Mouse (Mus musculus) limb, embryonic 15.5 days (tissue): ENCODE results near the gene Nodal. TPM values are rescaled to one million over a fixed set of nuclear protein-coding genes. Genes with fewer than 3 reads are reported as not detected.
A peak's percentile ranks its signal among the peaks of the same experiment; 100 is the strongest.

ENCODE experiments used
- ATAC-seq: fragments of 200-750 bp; cut with Nextera tagmentation; 2 replicates; pipeline ENCODE4 v1.8.0; 2017; ENCODE audit warnings: low read depth, moderate TSS enrichment; ENCODE audit not compliant: insufficient number of reproducible peaks, low FRiP score, low TSS enrichment
- H3K27ac ChIP-seq: fragments of 300-500 bp; sonication (generic); 2 replicates; pipeline ENCODE4 v1.5.1; 2015; ENCODE audit warnings: moderate library complexity, mild to moderate bottlenecking, inconsistent platforms
- H3K27me3 ChIP-seq: fragments of 300-500 bp; sonication (generic); 2 replicates; pipeline ENCODE4 v1.6.1; 2015; ENCODE audit warnings: inconsistent platforms
- H3K36me3 ChIP-seq: fragments of 300-500 bp; sonication (generic); 2 replicates; pipeline ENCODE4 v1.6.1; 2015; ENCODE audit warnings: inconsistent platforms
- H3K4me1 ChIP-seq: fragments of 300-500 bp; sonication (generic); 2 replicates; pipeline ENCODE4 v1.6.1; 2015; ENCODE audit warnings: inconsistent platforms
- H3K4me2 ChIP-seq: fragments of 300-500 bp; sonication (generic); 2 replicates; pipeline ENCODE4 v1.6.1; 2015; ENCODE audit warnings: mild to moderate bottlenecking, inconsistent platforms
- H3K4me3 ChIP-seq: fragments of 300-500 bp; sonication (generic); 2 replicates; pipeline ENCODE4 v1.5.1; 2015; ENCODE audit warnings: mild to moderate bottlenecking, inconsistent platforms
- H3K9ac ChIP-seq: fragments of 300-500 bp; sonication (generic); 2 replicates; pipeline ENCODE4 v1.6.1; 2015; ENCODE audit warnings: inconsistent platforms
- H3K9me3 ChIP-seq: fragments of 300-500 bp; sonication (generic); 2 replicates; pipeline ENCODE4 v1.6.1; 2016; ENCODE audit warnings: inconsistent platforms
- WGBS: fragments of 180-500 bp; shearing (Covaris S2); methylation state at CpG from one replicate; pipeline ENCODE4 v1.1.7; 2015; 5-methylcytosine and 5-hydroxymethylcytosine counted together
- polyA plus RNA-seq: library from polyadenylated mRNA; unstranded; fragments of >200 nt; fragmentation: Nextera tagmentation; extraction: Ambion mirVana; gene quantifications from 2 replicates; pipeline ENCODE4 v1.2.1, GENCODE M21; 2015

The Nodal gene
- polyA plus RNA-seq, 1 experiment from 2014 or later = 0.13 TPM

DNA sequence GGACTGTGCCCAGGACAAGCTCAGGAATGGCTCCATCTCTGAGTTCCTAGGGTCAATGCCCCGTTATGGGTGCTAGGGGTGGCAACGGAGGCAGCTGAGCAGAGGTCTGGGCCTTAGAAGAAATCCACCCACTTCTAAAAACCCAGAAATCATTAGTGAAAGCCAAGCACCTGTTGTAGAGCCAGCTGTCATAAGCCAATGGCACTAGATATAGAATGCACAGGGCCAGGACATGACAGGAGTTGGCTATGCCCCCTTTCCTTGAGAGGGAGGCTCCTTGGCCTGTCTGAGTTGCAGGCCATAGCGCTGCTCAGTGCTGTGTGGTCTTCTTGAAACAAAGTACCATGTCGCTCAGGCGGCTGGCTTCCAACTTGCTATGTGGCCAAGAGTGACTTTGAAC lies 17.4 kb upstream of the Nodal start:
- Histone ChIP-seq H3K27ac (no peak overlapping the region), H3K4me1 (no peaks in the 10 kb centered on the region), H3K36me3 (no peaks in the 10 kb centered on the region), H3K4me2 (no peak overlapping the region), H3K9ac (no peak overlapping the region), H3K4me3 (no peak overlapping the region), H3K9me3 (no peaks in the 10 kb centered on the region), H3K27me3 (peaks cover 2% of the 10 kb centered on the region; the same call in 1 of the 2 replicates)
- ATAC-seq = no peak
- 83% methylated on average over 5 of the region's 5 CpGs for WGBS

DNA sequence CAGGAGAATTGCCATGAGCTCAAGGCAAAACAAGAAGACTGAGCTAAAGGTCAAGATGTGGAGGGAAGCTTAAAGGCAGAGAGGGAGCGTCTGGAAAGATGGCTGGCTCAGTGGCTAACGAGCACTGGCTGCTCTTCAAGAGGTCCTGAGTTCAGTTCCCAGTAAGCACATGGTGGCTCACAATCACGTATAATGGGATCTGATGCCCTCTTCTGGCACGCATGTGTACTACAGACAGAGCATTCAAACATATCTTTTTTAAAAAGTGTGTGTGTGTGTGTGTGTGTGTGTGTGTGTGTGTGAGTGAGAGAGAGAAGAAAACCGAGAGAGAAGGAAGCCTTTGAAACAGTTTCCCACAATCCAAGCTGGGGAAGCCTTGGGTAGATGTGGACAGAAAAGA lies 15.3 kb upstream of the Nodal start:
- H3K9ac ChIP-seq = no peak overlapping the region
- H3K4me1 ChIP-seq = no peaks in the 10 kb centered on the region
- H3K27ac ChIP-seq = no peak overlapping the region
- peaks cover 11% of the 10 kb centered on the region; the same call in 1 of the 2 replicates for H3K27me3 ChIP-seq
- no peaks in the 10 kb centered on the region for H3K36me3 ChIP-seq
- no peaks in the 10 kb centered on the region for H3K9me3 ChIP-seq
- ATAC-seq = no peak
- no peak overlapping the region for H3K4me3 ChIP-seq
- 73% methylated on average over 5 of the region's 5 CpGs for WGBS
- H3K4me2 ChIP-seq = no peak overlapping the region

DNA sequence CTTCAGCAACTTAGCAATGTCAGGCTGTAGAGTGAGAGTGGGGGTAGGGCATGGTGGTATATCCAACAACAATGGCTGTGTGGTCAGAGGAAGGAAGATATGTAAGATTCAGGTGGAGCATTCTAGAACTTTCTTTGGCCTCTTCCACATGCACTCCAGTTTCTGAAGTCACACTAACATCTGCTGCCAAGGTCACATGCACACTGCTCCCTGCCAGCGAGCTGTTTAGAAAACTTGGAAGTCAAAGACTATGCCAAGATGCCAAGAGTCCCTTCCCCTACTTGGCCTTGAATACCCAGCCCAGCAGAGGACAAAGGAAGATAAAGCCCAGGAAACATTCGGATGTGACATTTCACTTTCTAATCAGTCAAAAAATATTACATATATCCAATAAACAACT lies 14.9 kb upstream of the Nodal start:
- Histone ChIP-seq H3K4me1 (no peaks in the 10 kb centered on the region), H3K36me3 (no peaks in the 10 kb centered on the region), H3K9ac (no peak overlapping the region), H3K4me3 (no peak overlapping the region), H3K27me3 (peaks cover 11% of the 10 kb centered on the region; the same call in 1 of the 2 replicates), H3K9me3 (no peaks in the 10 kb centered on the region), H3K4me2 (no peak overlapping the region), H3K27ac (no peak overlapping the region)
- WGBS = 89% methylated on average over 2 of the region's 2 CpGs
- ATAC-seq = no peak

DNA sequence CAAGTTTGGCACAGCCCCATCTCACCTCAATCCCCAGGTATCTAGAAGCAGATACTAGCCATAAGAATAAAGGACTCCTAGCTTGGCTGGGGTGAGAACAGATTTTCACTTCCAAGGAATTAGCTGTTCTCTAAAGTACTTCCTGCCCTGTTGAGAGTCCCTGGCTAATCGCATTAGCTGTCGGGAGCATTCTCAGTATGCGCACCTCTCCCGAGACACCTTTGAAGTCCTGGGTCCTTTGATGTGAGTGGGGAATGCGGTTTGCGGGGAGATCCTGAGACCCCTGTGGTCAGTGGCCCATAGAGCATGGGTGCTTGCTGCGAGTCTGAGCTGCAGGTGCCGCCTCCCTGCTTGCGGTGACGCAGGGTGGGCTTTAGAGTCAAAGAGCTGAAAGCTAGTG lies 11.8 kb upstream of the Nodal start:
- H3K36me3 ChIP-seq = no peaks in the 10 kb centered on the region
- H3K4me3 ChIP-seq = no peak overlapping the region
- no peak overlapping the region for H3K27ac ChIP-seq
- no peak overlapping the region for H3K9ac ChIP-seq
- H3K4me1 ChIP-seq = no peaks in the 10 kb centered on the region
- ATAC-seq = no peak
- peaks cover 11% of the 10 kb centered on the region; the same call in 1 of the 2 replicates for H3K27me3 ChIP-seq
- no peaks in the 10 kb centered on the region for H3K9me3 ChIP-seq
- H3K4me2 ChIP-seq = no peak overlapping the region
- WGBS = 11% methylated on average over 10 of the region's 10 CpGs

DNA sequence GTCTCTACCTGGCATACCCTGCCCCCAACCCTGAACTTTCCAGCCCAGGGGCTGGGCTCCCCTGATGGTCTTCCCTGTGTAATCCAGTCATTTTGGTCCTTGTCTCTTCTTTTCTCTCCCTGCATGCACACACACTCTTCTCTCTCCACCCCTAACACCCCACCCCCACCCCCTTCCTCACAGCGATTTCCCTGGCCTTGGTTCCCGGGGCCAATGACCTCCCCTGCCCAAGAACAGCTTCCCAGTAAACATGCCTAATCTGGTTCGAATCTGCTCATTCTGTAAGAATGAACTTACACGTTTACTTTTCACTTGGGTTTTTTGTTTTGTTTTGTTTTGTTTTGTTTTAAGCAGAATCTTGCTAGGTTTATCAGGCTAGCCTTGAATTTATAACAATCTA lies 8.0 kb upstream of the Nodal start:
- H3K27me3 ChIP-seq = peaks cover 11% of the 10 kb centered on the region; the same call in 1 of the 2 replicates
- H3K9ac ChIP-seq = no peak overlapping the region
- no peaks in the 10 kb centered on the region for H3K9me3 ChIP-seq
- no peak overlapping the region for H3K4me3 ChIP-seq
- 14% methylated on average over 4 of the region's 4 CpGs for WGBS
- no peak overlapping the region for H3K27ac ChIP-seq
- H3K4me1 ChIP-seq = 0 out of 2 replicates have a peak, but pooled peaks cover 2% of the 10 kb centered on the region
- no peak for ATAC-seq
- no peak overlapping the region for H3K4me2 ChIP-seq
- no peaks in the 10 kb centered on the region for H3K36me3 ChIP-seq

DNA sequence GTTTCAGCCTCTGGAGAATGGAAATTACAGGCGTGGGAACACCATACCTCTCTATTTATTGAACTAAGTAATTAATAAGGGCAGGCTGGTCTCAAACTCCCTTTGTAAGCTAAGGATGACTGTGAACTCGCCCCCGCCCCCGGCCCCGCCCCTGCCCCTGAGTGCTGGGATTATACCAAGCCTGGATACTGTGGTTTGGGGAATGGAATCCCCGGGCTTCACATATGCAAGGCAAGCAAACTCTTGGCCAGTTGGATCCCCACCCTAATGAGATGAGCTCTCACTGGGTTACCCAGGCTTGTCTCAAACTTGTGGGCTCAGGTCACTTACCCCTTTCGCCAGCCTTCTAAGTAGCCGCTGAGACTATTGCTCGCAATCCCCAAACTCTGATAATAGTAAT lies 7.6 kb upstream of the Nodal start:
- 30% methylated on average over 9 of the region's 9 CpGs for WGBS
- Histone ChIP-seq H3K4me3 (no peak overlapping the region), H3K36me3 (no peaks in the 10 kb centered on the region), H3K4me1 (0 out of 2 replicates have a peak, but pooled peaks cover 2% of the 10 kb centered on the region), H3K27ac (no peak overlapping the region), H3K9ac (no peak overlapping the region), H3K27me3 (peaks cover 10% of the 10 kb centered on the region; the same call in 1 of the 2 replicates), H3K4me2 (no peak overlapping the region), H3K9me3 (no peaks in the 10 kb centered on the region)
- ATAC-seq = no peak

DNA sequence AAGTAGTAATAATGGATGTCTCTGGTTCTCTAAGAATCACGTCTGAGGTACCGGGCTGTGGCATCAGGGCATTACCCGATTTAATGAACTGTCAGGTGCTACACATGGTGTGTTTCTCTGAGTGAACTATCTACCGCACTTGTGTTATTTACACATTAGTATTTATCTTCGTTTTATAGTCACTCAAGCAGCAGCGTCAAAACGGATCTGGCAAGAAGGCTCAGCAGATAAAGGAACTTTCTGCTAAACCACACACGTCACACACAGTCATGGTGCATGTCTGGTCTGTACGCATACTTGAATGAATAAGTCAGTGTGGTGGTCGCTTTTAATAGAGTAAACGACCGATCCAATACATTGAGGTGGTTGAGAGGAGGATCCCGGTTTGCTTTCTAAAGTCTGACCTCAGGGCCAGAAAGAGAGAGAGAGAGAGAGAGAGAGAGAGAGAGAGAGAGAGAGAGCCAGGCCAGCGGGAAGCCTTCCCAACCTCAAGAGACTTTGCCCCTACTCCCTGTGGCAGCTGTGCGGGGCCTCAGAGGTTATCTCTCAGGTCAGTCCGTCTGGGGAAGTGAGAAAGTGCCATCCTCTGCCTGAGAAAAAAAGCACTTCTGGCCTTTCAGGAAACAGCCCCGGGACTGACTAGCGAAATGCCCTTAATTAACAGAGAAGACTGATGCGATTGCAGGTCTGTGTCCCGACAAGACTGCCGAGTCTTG lies 4.7 kb upstream of the Nodal start:
- Histone ChIP-seq H3K9ac (no peak overlapping the region), H3K9me3 (no peaks in the 10 kb centered on the region), H3K36me3 (no peaks in the 10 kb centered on the region), H3K4me3 (no peak overlapping the region), H3K4me2 (no peak overlapping the region), H3K4me1 (peaks cover 10% of the 10 kb centered on the region), H3K27ac (no peak overlapping the region), H3K27me3 (peaks cover 25% of the 10 kb centered on the region)
- 37% methylated on average over 21 of the region's 21 CpGs for WGBS
- ATAC-seq = no peak

DNA sequence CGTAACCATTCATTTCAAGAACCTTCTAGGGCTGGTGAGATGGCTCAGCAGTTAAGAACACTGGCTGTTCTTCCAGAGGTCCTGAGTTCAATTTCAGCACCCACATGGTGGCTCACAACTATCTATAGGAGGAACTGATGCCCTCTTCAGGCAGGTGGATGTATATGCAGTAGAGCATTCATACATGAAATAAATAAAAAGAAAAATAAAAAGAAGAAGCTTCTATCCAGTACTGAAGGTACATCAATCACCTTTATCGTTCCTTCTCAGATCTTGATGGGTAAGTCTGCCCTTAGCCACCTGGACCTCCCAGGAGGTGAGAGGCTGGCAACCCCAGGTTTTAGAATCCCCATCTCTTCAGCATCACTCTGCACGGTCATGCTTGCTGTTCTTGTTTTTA lies 2.5 kb upstream of the Nodal start:
- Histone ChIP-seq H3K27ac (no peak overlapping the region), H3K9ac (no peak overlapping the region), H3K27me3 (peaks cover 46% of the 10 kb centered on the region), H3K36me3 (no peaks in the 10 kb centered on the region), H3K4me2 (no peak overlapping the region), H3K9me3 (no peaks in the 10 kb centered on the region), H3K4me1 (peaks cover 21% of the 10 kb centered on the region), H3K4me3 (no peak overlapping the region)
- ATAC-seq = no peak
- WGBS = 52% methylated on average over 3 of the region's 3 CpGs

DNA sequence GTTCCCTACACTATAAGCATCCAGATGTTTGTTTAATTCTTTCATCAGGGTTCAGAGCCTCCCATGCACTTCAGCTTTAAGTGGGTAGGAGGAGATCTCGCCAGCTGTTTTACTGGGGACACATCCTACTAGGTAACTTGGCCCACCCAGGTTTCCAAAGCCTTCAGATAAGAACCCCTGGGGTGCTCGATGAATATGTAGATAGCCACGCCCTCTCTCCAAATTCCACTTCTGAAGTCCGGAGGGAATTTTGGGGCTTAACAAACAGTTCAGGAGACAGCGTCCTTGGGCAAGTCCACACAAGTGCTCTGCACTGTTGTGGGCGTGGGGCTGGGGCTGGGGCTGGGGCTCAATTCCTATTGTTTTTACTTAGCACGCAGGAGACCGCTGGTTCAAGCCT lies 1.9 kb upstream of the Nodal start:
- Histone ChIP-seq H3K9me3 (no peaks in the 10 kb centered on the region), H3K9ac (no peak overlapping the region), H3K27ac (no peak overlapping the region), H3K4me3 (no peak overlapping the region), H3K4me2 (no peak overlapping the region), H3K4me1 (peaks cover 21% of the 10 kb centered on the region), H3K36me3 (no peaks in the 10 kb centered on the region), H3K27me3 (peaks cover 51% of the 10 kb centered on the region)
- 16% methylated on average over 8 of the region's 8 CpGs for WGBS
- ATAC-seq = no peak

DNA sequence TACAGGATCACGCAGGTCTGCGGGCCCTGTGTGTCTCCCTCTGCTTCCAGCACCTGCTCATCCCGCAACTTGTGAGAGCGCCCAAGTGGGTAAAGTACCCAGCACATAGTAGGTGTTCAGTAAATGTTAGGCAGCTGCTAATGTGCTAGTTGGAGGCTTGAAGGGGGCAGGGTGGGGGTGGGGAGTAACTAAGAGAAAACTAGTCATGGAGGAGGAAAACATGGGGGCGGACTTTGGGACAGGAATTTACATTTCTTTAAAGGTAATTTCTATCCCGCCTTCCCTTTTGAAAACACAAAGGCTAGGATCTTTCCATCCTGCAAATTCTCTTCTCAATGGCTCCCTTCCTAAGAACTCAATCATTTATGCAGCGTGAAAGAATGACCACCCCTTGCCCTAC lies 1.2 kb upstream of the Nodal start:
- WGBS = 36% methylated on average over 7 of the region's 7 CpGs
- H3K27ac ChIP-seq = no peak overlapping the region
- no peak for ATAC-seq

DNA sequence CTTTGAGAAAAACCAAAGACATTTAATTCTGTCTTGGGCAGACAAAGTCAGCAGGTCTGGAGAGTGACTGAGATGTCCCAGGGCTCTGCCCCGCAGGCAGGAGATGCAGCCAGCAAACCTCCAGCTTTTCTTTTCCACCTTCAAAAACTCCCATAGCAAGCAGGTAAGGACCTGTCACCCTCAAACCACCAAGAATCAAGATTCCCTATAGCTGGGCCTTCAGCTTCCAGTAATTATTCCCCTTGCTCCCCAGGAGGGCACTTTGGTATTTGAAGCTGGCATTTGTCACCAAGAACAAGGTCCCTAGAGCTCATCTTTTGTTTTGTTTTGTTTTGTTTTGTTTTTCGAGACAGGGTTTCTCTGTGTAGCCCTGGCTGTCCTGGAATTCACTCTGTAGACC lies 726 bp upstream of the Nodal start:
- WGBS = 41% methylated on average over 2 of the region's 2 CpGs
- no peak overlapping the region for H3K4me3 ChIP-seq
- H3K4me2 ChIP-seq = no peak overlapping the region
- no peak for ATAC-seq
- no peaks in the 10 kb centered on the region for H3K9me3 ChIP-seq
- peaks cover 21% of the 10 kb centered on the region for H3K4me1 ChIP-seq
- peaks cover 51% of the 10 kb centered on the region for H3K27me3 ChIP-seq
- no peak overlapping the region for H3K9ac ChIP-seq
- no peaks in the 10 kb centered on the region for H3K36me3 ChIP-seq
- no peak overlapping the region for H3K27ac ChIP-seq

More for the DNA sequence above, 1.2 kb upstream of the Nodal start:
- Histone ChIP-seq H3K27me3 (peaks cover 51% of the 10 kb centered on the region), H3K36me3 (no peaks in the 10 kb centered on the region), H3K4me1 (peaks cover 21% of the 10 kb centered on the region), H3K4me3 (no peak overlapping the region), H3K4me2 (no peak overlapping the region), H3K9ac (no peak overlapping the region), H3K9me3 (no peaks in the 10 kb centered on the region)

DNA sequence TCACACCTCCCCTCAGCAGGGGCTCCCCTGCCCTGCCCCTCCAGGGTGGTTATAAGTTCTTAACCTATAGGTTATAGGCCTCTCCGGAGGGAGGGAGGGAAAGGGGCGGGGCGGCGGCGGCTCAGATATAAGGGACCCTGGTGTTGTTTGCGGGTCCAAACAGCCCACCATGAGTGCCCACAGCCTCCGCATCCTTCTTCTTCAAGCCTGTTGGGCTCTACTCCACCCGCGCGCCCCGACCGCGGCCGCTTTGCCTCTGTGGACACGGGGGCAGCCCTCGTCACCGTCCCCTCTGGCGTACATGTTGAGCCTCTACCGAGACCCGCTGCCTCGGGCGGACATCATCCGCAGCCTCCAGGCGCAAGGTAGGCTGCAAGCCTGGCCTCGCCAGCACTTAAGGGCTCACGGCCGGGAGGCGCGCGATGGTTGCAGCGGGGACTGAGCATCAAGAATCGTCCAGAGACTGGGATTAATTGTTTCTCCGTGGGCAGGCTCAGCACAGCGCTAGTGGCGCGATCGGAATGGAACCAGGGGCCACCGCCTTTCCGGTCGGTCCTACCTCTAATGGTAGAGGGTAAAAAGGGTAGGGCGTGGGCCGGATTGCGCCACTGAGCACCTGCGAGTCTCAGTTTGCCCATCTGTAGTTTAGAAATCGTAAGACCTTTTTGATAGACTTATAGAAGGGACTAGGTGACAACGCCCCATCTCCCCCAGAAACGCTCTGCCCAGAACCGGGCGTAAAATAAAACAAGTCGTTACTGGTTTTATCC lies 544 bp downstream of the Nodal start:
- no peak overlapping the region for H3K9ac ChIP-seq
- no peak overlapping the region for H3K27ac ChIP-seq
- H3K9me3 ChIP-seq = no peaks in the 10 kb centered on the region
- peaks cover 20% of the 10 kb centered on the region for H3K4me1 ChIP-seq
- peaks cover 51% of the 10 kb centered on the region for H3K27me3 ChIP-seq
- peak overlapping the region; percentile 78 for H3K4me2 ChIP-seq
- H3K4me3 ChIP-seq = peak overlapping the region; percentile 42
- no peak for ATAC-seq
- no peaks in the 10 kb centered on the region for H3K36me3 ChIP-seq
- WGBS = 1% methylated on average over 48 of the region's 50 CpGs
